Mouse (Mus musculus): ENCODE data around the gene Gstm5.

Gstm5 gene

GRCm38 (mm10) chr3:107932128-107932527 lies 36.5 kb downstream of the Gstm5 start:
- no peak for DNase-seq

- no peak for DNase-seq
These were observed 39.6 kb downstream of the Gstm5 start for GRCm38 (mm10) chr3:107935268-107935667.

GRCm38 (mm10) chr3:107935888-107936287 lies 40.3 kb downstream of the Gstm5 start:
- no peak for DNase-seq

- peak; percentile 38 to 53 for DNase-seq
These were observed 43.8 kb downstream of the Gstm5 start for GRCm38 (mm10) chr3:107939403-107939802.

- no peak for DNase-seq
These were observed 44.2 kb downstream of the Gstm5 start for GRCm38 (mm10) chr3:107939830-107940229.

GRCm38 (mm10) chr3:107940524-107940923 lies 44.9 kb downstream of the Gstm5 start:
- no peak for DNase-seq

GRCm38 (mm10) chr3:107941261-107941660 lies 45.6 kb downstream of the Gstm5 start:
- no peak for DNase-seq

- no peak for DNase-seq
These were observed 47.8 kb downstream of the Gstm5 start, which contains the start of gene Gstm6 for GRCm38 (mm10) chr3:107943239-107943990. TSS of gene Gstm6 (minus strand) at chr3:107943749.

- no peak for DNase-seq
These were observed 50.1 kb downstream of the Gstm5 start for GRCm38 (mm10) chr3:107945729-107946128.

Measured in cerebellum, adult 18-20 months (tissue).